Comparison of ENCODE assay signal across 8 mouse cellular contexts in the genomic region with DNA sequence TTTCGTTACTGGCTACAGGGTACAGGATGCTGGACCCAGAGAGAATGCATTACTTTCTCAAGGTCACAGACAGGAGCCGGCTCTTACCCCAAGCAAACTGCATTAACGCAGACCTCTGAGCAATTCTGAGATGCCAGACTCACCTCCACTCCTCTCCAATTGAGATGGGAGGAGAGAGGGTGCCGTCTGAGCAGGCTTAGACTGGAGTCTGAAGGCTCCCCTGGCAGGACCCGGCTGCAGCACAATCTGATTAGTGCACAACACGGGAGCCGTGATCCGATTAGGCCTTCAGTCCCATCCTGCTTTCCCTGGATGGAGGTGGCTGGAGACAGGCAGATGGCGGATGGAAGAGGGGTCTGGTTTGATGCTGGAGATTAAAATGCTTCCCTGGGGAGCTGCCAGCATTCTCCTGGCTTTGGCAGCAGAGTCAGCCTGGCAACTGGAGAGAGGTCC. TPM values are rescaled to one million over a fixed set of nuclear protein-coding genes. Genes with fewer than 3 reads are reported as not detected.
DNase-seq lines count a peak whose midpoint lies in the region; ATAC-seq and TF ChIP-seq lines count a peak whose summit lies in the region.

No protein-coding gene starts in this region.

- H3K27me3 ChIP-seq in lung, embryonic 14.5 days (ENCODE audit: insufficient read depth, low read length): no peaks in the 10 kb centered on the region
- no peaks in the 10 kb centered on the region for H3K27me3 ChIP-seq in hindbrain, embryonic 14.5 days (ENCODE audit: control insufficient read depth, insufficient read depth, low read length)

- no peaks in the 10 kb centered on the region for H3K36me3 ChIP-seq in lung, embryonic 14.5 days (ENCODE audit: insufficient read depth)
- H3K36me3 ChIP-seq in hindbrain, embryonic 14.5 days (replicated peaks; ENCODE audit: control insufficient read depth, insufficient read depth): no peaks in the 10 kb centered on the region

- peaks cover 8% of the 10 kb centered on the region; the same call in 1 of the 2 replicates for H3K4me1 ChIP-seq in lung, embryonic 14.5 days (ENCODE audit: insufficient read depth)
- peaks cover 8% of the 10 kb centered on the region for H3K4me1 ChIP-seq in hindbrain, embryonic 14.5 days (replicated peaks; ENCODE audit: control insufficient read depth, insufficient read depth, low read length)

- H3K4me2 ChIP-seq in lung, embryonic 14.5 days: no peak overlapping the region
- no peak overlapping the region for H3K4me2 ChIP-seq in hindbrain, embryonic 14.5 days (replicated peaks)

- DNase-seq in lung, embryonic 14.5 days: peak; percentile 25
- DNase-seq in lung, postnatal 14 days: no peak
- peak; percentile 92 for DNase-seq in cerebellum, adult 9-11 months
- DNase-seq in hindbrain, embryonic 14.5 days (ENCODE audit: low spot score): peak; percentile 56
- peak; percentile 29 to 58 for DNase-seq in layer of hippocampus, postnatal 25 days (ENCODE audit: extremely low spot score in 1 of 2, low spot score in 1 of 2)
- peak; percentile 93 for DNase-seq in retina, postnatal 1 day
- no peak for DNase-seq in thymus, postnatal 4 days
- no peak for DNase-seq in gastrocnemius, postnatal 10 days

- H3K4me3 ChIP-seq in lung, embryonic 14.5 days (ENCODE audit: low read depth, low read length): no peak overlapping the region
- H3K4me3 ChIP-seq in hindbrain, embryonic 14.5 days (replicated peaks; ENCODE audit: low read length): no peak overlapping the region

- no peak overlapping the region for H3K27ac ChIP-seq in lung, embryonic 14.5 days (ENCODE audit: low read depth)
- peak overlapping the region; percentile 52 for H3K27ac ChIP-seq in hindbrain, embryonic 14.5 days

- no peak overlapping the region for H3K9ac ChIP-seq in lung, embryonic 14.5 days
- H3K9ac ChIP-seq in hindbrain, embryonic 14.5 days: 0 out of 2 replicates have a peak overlapping the region, but pooled peaks have one; percentile 18

- no peak for TF ChIP-seq CTCF in lung, embryonic 14.5 days (IDR thresholded peaks at IDR 0.05; ENCODE audit: low read depth)

- no peaks in the 10 kb centered on the region for H3K9me3 ChIP-seq in lung, embryonic 14.5 days (ENCODE audit: low read depth, low read length)
- H3K9me3 ChIP-seq in hindbrain, embryonic 14.5 days (ENCODE audit: control insufficient read depth, low read length): no peaks in the 10 kb centered on the region

- WGBS in lung, embryonic 14.5 days: 23% methylated on average over 9 of the region's 9 CpGs
- WGBS in hindbrain, embryonic 14.5 days: 20% methylated on average over 9 of the region's 9 CpGs

- ATAC-seq in lung, embryonic 14.5 days (ENCODE audit: insufficient read depth): 0 out of 2 replicates have a peak, but pooled peaks have one; percentile 35
- ATAC-seq in hindbrain, embryonic 14.5 days (ENCODE audit: low FRiP score): peak; percentile 77

RNA-seq across cellular contexts. Expression of gene Slc19a1, which starts 23.9 kb away (rescaled TPM):
- polyA plus RNA-seq in lung, embryonic 14.5 days (2014; fragmentation: Nextera tagmentation; extraction: Ambion mirVana): 26.5 and 31.0 TPM in 2 replicates
- polyA plus RNA-seq in hindbrain, embryonic 14.5 days (2014; fragmentation: Nextera tagmentation; extraction: Ambion mirVana): 42.1 and 42.4 TPM in 2 replicates
- 10 to 100 TPM; 20.9 to 23.1 TPM for total RNA-seq in layer of hippocampus, postnatal 25 days (2021)
- total RNA-seq in gastrocnemius, postnatal 10 days (2021): 1 to 10 TPM; 6.5 to 7.0 TPM

RNA-seq across cellular contexts. Expression of gene Pcbp3, which starts 46.4 kb away (rescaled TPM):
- polyA plus RNA-seq in lung, embryonic 14.5 days (2014; fragmentation: Nextera tagmentation; extraction: Ambion mirVana): 15.9 and 16.1 TPM in 2 replicates
- polyA plus RNA-seq in hindbrain, embryonic 14.5 days (2014; fragmentation: Nextera tagmentation; extraction: Ambion mirVana): 45.2 and 45.3 TPM in 2 replicates
- 10 to 100 TPM; 63.6 to 66.6 TPM for total RNA-seq in layer of hippocampus, postnatal 25 days (2021)
- total RNA-seq in gastrocnemius, postnatal 10 days (2021): 1 to 10 TPM; 4.6 to 8.0 TPM

Comparison
In these comparisons a context has a peak if more than half of its experiments do, and no peak if none do; other contexts are left out.
1. DNase-seq: peak in lung, embryonic 14.5 days (single experiment), cerebellum, adult 9-11 months (single experiment), hindbrain, embryonic 14.5 days (single experiment), layer of hippocampus, postnatal 25 days (2 of 2) and retina, postnatal 1 day (single experiment); none in lung, postnatal 14 days (single experiment), thymus, postnatal 4 days (single experiment) and gastrocnemius, postnatal 10 days (single experiment).
2. RNA of gene Pcbp3, which starts 46.4 kb away (total RNA-seq): 63.6 to 66.6 TPM in layer of hippocampus, postnatal 25 days; 4.6 to 8.0 TPM in gastrocnemius, postnatal 10 days; every median in the first group is over 4 times any median in the second.